Mouse (Mus musculus) adrenal gland, adult 8-10 months (tissue): ENCODE results near the gene Slc35e3. TPM values are rescaled to one million over a fixed set of nuclear protein-coding genes. Genes with fewer than 3 reads are reported as not detected.
"Not testable (repeated sequence)": the region's sequence is repeated elsewhere in the genome, so short reads cannot be mapped to it uniquely, and the experiment has no call there.

Source experiments
- DNase-seq: peaks from one replicate; pipeline ENCODE4 v3.0.0; 2022
- total RNA-seq, 4 experiments: library from RNA; stranded (reverse); gene quantifications; 2 replicates each; pipeline ENCODE4 v1.2.4; 2022

Gene Slc35e3
- total RNA-seq, 4 experiments from 2014 or later: 16.6 to 24.2 (median 20.5) TPM

DNA sequence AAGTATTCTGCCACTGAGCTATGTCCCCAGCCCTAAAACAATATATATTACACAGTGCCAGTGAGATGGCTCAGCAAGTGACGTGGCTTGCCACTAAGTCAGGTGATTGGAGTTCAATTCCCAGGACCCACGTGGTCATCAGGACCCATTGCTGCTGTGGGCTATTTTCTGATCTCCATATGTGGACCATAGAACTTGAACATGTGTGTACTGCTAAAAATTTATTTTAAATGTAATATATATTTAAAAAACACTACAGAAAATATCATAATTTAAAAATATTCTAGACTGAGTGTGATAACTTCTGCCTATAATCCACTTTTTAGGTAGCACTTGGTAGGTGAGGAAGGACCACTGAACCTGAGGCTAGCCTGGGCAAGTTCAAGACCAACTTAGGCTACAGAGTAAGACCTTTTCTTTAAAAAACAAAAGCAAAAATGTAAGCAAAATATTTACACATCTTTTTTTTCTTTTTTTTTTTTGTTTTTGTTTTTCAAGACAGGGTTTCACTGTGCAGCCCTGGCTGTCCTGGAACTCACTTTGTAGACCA is 16.2 kb upstream of the Slc35e3 start:
- DNase-seq: no peak

DNA sequence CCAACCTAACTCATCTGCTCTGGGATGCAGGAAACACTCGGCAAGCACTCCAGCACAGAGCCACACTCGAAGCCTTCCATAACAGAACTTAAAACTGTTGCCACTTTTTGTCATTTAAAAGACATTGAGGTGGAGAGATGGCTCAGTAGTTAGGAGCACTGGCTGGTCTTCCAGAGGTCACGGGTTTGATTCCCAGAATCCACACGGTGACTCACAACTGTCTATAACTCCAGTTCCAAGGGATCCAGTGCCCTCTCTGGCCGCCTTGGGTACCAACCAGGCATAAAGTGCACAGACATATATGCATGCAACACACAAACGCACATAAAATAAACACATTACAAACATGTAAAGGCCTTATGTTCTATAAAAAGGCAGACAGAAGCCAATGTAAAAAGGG is 15.4 kb upstream of the Slc35e3 start:
- no peak for DNase-seq

DNA sequence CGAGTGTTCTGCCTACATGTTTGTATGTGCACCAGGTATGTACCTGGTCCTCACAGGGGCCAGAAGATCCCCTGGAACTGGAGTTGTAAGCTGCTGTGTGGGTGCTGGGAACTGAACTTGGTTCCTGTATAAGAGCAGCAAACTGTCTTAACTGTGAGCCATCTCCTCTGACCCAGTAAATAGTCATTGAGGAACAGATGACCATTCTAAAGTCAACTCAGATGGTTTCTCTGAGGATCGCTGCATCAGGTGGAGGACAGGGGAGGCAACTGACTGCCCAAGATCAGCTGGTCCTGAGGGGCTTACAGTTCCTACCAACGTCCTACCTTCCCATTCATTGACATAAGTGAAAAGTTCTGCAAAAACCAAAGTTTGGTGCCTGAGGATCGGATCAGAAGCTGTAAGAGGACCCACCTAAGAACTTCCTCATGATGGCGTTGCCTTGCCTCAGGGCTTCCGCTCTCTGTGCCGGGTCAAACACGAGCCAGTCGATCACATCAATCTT is 14.7 kb upstream of the Slc35e3 start:
- DNase-seq: no peak

DNA sequence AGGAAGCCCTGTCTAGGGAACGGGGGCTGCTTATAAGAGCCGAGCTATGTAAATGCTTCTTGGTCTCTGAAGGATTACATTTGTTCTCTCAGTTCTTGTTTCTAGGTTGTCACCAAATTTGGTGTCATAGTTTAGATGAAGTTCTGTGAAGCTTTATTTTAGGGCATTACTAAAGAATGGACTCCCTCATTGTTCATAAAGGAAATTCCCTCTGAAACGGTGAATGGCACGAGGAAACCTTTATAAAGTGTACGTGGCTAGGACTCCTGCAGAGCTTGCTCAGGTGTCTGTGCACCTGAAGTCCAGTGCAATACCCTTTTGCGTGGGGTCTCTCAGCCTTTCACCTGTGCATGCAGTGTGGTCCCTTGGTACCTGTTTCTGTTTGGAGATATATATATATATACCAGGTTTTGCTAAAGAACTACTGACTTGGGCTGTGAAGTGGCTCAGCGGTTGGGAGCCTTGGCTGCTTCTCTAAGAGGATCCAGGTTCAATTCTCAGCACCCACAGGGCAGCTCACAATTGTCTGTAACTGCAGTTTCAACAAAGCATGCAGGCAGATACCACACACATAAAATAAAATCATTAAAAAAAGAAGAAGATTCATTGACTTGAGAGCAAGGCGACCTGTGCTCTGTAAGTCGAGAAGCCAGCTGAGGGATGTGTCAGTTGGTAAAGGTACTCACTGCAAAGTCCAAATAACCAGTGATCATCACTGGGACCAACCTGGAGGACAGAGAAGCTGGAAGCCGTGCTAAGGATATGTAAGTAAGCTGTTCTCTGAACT is 13.9 kb upstream of the Slc35e3 start:
- DNase-seq: no peak

DNA sequence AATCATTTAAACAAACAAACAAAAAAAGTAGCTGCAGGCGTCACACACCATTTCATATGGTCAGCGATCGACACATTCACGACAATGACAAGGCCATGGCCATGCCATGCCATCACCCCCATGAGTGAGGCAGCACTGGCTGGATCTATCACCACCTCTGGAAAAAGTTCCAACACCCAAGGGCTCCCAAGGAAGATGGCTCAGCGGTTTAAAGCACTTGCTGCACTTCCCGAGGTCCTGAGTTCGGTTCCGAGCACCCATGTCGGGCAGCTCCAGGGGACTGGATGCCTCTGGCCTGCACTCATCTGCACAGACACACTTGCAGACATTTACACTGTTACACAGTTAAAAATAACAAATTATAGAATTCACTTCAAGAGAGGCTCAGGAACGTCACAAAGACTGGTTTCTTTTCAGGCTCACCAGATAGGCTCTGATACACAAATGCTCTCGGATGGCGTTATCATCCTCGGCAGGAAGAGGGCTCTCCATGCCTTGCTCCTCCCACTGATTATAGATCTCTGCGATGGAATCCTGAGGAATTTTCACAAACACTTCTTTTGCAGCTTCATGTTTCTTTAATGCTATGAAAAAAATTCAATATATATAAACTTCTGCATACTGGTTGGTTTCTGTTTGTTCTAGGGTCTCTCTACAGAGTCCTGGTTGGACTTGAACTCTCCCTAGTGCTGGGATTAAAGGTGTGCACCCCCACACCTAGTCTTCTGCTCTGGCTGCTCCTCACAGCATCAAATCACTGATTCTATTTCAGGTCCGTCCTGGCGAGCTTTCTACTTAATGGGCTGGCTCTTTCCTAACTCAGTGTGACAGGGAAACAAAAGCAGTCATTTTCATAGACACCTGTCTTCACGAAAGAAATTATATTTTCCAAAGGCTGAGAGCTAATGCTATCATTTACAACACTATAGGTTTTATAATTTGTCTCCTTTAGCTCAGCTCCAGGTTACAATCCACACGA is 12.9 kb upstream of the Slc35e3 start:
- no peak for DNase-seq

DNA sequence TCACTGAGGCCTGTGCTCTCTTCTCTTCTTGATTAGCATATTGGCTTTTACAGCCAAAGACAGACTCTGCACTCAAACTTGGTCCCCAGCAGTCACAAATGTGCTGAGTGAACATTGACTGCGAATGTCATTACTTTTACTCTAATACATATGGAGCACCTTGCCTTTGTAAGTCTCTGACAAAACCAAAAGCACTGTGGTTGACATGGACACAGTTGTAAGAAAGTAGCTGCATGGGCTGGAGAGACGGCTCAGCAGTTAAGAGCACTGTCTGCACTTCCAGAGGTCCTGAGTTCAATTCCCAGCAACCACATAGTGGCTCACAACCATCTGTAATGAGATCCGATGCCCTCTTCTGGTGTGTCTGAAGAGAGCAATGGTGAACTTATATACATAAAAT is 12.2 kb upstream of the Slc35e3 start:
- DNase-seq: not testable (repeated sequence)

DNA sequence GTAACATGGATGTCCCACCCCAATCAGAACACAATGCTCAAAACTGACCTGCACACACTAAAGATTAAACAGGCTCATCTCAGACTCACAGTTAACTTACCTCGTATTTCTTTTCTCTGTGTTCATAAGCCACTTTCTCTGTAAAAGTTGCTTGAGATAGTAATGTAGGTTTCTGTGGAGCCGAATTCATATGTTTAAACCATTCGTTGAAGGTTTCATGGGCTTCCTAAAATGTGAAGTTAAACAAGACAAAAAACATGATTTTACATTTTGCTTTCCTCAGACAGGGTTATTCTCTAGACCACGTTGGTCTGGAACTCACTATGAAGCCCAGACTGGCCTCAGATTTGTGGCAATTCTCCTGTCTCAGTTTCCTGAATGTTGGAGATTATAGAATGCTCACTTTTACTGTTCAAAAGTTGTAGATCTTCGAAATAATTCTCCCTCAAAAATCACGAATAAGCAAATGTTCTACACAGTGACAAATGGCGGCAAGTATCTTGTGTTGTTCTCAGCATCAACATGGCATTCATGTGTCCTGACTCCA is 11.7 kb upstream of the Slc35e3 start:
- no peak for DNase-seq

DNA sequence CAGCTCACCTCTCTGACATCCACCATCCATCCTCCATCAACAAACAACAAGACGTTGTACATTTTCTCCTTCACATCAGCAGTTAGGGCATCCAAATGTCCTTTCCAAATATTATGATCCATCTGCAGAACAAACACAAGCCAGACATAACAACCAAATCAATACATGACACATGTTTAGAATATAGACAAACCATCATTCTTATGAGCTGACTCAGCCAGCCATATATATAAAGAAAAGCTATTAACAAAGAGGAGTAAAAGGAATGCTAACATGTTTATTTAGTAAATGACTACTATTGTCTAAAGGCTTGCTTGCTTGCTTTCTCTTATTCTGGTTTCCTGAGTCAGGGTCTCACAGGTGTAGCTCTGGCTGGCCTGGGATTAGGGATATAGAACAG is 11.1 kb upstream of the Slc35e3 start:
- no peak for DNase-seq

DNA sequence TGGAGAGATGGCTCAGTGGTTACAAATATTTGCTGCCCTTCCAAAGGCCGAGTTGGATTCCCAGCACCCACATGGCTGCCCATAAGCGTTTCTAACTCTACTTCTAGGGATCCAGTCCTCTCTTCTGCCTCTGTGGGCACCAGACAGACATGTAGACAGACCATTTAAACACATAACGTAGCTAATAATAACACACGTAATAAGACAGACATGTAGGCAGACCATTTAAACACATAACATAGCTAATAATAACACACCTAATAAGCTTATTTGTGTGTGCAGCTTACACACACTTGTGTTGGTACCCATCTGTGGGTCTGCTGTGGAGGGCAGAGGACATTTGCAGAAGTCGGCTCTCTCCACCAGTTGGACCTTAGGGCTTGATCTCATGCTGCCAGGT is 10.6 kb upstream of the Slc35e3 start:
- no peak for DNase-seq

DNA sequence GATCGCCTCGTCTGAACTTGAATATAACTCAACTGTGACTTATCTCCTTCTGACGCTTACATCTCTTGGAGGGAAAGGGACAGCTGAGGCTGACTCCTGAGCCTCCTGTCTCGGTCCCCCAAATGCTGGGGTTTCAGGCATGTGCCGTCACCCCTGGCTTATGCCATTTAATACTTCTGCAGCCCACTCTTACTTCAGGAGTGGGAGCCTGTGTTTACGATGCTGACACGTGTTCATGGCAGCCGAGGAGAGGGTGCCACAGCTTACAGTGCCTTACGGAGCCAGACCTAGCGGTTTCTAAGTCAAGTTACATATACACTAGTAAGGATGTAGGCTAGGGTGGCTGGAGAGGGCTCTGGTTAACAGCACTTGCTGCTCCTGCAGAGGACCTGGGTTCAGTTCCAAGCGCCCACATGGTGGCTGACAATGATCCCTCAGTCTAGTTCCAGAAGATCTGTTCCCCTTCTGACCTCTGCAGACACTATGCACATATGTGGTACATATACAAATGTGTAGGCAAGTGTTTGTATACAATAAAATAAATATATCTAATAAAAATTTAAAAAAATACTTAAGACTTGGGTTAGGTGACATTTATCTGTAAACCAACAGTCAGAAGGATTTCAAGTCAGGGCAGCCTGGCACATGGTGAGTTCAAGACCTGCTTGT is 9.8 kb upstream of the Slc35e3 start:
- no peak for DNase-seq

DNA sequence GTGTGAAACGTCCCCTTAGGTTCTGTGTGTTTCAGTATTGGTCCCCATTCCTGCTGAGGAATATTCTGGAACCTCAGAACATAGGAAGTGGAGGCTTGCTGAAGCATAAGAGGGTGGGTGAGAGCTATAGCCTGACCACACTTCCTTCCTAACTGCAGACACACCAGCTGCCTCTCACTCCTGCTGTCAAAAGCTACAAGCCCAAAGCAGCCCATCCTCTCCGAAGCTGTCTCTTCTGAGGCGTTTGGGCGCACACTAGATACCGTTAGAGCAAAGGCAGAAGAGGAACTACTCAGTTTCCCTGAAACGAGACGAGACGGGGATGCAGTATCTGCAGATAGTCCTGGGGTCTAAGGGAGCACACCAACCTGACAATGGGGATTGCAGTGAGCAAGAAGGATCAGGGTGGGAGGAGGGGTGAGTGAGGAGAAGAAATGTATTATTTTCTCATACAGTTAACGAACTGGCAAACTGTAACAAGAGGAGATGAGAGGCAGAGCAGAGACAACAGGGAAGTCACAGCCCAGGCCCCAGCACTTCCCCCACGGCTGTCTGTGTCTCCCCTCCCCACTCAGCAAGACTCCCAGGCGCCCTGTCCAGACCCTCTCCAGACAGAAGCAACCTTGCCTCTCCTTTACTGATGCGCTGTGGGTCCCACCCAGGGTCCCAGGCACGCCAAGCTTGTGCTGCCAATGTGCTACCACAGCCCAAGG is 9.1 kb upstream of the Slc35e3 start:
- DNase-seq: no peak

DNA sequence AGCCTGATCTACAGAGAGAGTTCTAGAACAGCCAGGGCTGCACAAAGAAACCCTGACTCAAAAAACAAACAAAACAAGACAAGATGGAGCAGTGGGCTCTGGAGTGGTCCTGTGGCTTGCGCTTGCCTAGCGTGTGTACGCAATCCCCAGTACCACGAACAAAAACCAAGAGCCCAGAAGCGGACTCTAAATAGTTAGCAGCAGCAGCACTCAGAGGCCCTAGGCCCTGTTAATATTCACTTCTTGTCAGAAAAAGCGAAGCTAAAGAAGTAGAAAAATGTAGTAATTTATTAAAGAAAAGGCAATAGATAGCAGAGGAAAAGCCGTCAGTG is 8.4 kb upstream of the Slc35e3 start:
- no peak for DNase-seq

DNA sequence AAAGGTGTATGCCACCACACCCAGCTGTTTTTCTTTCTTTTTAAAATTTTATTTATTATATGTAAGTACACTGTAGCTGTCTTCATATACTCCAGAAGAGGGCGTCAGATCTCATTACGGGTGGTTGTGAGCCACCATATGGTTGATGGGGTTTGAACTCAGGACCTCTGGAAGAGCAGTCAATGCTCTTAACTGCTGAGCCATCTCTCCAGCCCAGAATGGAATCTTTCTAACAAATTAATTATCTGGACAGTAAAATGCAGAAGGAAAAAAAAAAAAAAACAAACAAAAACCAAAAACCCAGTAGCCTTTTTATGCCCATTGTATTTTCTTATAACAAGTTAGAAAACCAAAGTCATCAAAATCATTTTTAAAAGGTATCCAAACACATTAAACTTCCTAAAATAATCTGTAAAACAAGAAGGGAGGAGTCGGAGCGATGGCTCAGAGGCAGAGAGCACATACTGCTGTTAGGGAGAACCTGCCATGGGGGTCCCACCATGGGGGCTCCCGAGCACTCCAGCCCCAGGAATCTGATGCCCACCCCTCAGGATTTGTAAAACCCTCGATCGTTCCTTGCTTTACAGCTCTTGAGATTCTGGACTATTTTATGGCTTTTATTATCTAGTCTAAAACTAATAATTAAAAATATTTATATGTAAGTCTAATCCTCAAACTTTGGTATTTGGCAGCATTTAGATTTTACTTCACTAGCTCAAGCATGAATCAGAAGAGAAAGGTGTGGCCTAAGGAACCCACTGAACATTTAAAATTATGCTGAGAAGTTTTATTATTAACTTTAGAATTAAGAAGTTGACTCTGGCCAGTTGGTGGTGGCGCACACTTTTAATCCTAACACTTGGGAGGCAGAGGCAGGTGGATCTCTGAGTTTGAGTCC is 7.8 kb upstream of the Slc35e3 start:
- DNase-seq: no peak

DNA sequence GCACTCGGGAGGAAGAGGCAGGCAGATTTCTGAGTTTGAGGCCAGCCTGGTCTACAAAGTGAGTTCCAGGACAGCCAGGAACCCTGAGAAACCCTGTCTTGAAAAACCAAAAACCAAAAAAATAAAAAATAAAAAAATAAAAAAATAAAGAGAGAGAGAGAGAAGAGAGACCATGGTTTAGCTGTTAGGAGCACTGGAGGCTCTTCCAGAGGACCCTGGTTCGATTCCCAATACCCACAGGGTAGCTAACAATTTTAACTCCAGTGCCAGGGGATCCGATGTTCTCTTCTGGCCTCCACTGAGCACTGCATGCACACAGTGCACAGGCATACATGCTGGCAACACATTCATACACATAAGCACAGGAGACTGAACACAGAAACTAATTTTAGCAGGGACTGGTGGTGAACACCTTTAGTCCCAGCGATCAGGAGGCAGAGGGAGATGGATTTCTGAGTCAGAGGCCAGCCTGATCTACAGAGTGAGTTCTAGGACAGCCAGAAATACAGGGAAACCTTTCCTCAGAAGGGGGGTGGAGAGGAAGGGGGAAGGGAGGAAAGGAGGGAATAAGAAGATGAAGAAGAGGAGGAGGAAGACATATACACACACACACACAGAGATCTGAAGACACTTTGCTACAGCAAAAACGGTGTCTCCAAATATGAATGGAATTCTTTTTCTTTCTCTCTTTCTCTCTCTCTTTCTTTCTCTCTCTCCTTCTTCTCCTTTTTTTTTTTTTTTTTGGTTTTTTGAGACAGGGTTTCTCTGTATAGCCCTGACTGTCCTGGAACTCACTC is 6.9 kb upstream of the Slc35e3 start:
- no peak for DNase-seq

DNA sequence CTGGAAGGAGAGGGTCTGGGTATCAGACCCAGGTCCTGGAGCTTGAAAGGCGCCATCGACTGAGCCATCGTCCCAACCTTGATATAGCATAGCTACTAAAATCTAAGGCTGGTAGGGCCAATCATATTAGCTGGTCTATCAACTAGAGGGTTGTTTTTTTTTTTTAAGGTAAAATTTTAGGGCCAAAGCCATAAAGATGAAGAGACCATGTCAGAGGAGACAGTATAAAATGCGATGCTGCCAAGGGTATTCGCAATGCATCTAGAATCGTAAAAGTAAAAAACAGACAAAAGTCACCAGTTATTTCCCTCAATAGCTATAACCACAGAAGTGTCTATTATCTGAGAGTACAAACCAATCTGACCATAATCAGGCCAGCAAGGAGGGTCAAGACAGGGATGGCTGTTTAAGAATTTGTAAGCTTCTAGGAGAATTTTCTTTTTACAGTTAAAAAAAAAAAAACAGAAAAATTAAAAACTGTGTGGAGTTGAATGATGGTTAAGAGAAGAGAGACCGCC is 6.2 kb upstream of the Slc35e3 start:
- no peak for DNase-seq

DNA sequence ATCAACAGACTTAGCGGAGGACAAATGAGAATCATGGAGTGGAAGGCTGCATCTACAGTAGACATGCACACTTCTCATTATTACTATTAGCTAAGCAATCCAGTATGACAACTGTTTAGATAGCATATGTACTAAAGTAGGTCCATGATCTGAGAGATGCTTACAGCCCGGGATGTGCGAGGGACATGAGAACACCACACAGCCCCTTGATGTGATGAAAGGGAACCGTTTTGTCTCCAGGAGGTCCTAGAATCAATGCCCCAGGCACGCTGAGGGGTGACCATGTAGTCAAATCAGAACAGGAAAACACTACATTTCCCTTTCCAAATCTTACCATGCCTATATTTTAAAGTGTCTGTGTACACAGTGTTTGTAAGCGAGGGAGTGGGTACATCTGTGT is 5.6 kb upstream of the Slc35e3 start:
- DNase-seq: no peak

DNA sequence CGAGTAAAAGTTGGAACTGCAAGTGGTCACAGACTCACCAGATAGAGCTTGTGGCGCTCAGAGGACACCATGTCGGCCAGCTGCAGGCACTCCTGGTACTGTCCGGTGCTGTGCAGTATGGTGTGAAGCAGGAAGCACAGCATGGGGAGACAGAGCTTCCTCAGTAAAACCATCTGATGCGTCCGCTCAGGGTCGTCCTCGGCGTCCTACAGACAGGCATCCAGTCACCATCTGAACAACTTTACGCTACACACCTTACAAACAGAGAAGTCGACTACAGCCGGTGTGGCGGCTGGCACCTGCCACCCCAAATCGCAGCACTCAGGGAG is 5.1 kb upstream of the Slc35e3 start:
- DNase-seq: no peak

DNA sequence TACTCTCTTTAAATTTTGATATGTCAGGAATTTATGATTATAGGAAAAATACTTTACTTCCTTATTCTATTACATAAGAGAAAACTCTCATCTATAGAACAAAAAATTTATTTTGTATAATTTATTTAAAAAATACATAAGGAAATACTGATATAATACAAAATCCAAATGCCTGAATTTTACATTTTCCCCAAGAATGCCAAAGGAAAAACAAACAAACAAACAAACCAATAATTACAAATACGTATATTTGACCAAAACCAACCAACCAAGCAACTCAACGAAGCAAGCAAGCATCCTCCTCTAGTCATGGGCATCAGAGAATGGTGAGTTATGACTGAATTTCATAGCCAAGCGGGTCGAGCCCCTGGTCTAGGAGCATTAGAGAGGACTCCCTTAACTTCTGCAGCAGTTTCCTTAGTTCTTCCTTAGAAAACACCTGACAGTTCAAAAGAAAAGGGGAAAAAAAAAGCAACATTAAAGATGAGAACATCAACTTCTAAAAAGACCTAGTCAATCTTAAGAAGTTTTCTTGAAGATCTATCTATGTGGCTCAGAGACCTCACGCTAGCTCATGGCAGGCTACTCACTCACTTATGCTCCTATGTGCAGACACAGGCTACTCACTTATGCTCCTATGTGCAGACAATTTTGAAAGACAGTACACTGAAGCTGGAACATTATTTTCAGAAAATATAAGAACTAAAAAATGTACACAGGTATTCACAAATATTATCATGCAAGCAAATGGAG is 4.5 kb upstream of the Slc35e3 start:
- DNase-seq: no peak

DNA sequence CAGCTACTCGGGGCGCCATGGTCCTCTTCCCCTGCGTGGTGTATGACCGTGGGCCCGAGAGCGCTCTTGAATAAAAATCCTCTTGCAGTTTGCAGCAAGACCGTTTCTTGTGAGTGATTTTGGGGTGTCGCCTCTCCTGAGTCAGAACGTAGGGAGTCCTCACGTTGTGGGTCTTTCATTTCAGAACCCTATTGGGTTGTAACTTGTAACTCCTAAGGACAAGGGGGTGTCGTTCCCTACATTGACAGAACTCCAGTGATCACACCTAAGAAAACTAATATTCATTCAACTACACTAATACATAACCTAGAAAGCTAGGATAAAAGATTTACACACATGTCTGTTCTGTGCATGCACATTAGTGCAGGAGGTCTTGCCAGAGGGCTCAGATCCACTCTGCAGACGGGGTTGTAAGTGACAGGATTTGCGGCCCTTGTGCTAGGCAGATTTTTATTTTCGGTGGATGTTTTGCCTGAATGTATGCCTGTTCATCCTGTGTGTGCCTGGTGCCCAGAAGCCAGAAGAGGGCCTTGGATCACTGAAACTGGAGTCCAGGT is 3.7 kb upstream of the Slc35e3 start:
- DNase-seq: no peak
